Mouse (Mus musculus): ENCODE results near the gene Fcgr1.
"Not testable (repeated sequence)": the region's sequence is repeated elsewhere in the genome, so short reads cannot be mapped to it uniquely, and the experiment has no call there.

The Fcgr1 gene

DNA sequence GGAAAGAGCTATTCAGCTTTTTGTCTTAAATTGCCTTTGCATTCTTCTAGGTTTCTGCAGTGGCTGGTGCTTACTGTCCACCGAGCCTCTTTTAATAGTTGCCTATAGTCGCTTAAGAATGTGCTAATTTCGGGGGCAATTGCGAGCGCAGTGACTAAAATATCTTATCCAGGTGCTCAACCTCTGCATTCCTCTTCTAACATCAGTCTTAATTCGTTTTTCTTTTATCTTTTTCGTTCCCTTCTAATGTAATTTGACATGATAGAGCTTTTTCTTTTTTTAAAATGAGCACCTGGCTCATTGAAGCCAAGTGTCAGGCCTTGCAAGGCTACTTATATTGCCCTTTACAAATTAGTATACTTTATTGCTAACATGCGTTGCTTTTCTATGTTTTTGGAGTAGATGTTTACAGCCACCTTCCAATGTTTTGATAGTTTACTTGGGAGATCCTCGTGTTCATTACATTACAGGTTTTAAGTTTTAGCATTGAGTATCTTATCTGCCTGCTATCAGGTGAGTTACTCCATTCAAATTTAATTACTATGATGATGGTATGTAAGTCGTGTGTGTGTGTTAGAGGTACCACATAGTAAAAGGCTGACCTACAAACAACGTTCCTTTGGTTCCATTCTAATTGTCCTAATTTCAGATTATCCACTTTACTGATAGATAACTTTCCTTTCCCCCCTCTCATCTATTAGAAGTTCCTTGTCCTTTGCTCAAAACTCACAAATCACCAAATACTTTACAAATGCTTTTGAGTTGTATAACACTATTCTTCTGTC lies 46.2 kb downstream of the Fcgr1 start:
- no peak for DNase-seq

DNA sequence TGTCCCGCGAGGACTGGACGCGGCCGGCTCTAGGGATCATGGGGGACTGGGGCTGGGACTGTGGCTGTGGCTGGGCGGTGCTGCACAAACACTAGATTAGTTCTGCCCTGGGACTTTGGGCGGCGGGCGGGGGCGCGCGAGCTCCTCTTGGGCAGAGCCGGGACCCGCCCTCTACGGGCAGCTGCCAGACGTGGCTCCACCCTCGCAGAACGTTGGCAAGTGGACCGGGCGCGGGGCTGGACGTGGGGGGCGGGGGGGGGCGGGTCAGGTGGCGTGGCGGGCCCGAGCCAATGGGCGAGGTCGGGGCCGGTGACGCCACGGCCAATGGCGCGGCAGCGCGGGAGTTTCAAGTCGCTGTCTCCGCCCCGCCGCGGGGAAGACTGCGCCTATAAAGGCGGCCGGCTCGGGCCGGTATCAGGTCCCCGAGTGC lies 47.3 kb downstream of the Fcgr1 start, which contains the start of gene Hist2h3c1:
Gene Hist2h3c1, plus strand, starts transcription at position 259 of the 430 bp plus-strand sequence.
- DNase-seq: not testable (repeated sequence)

DNA sequence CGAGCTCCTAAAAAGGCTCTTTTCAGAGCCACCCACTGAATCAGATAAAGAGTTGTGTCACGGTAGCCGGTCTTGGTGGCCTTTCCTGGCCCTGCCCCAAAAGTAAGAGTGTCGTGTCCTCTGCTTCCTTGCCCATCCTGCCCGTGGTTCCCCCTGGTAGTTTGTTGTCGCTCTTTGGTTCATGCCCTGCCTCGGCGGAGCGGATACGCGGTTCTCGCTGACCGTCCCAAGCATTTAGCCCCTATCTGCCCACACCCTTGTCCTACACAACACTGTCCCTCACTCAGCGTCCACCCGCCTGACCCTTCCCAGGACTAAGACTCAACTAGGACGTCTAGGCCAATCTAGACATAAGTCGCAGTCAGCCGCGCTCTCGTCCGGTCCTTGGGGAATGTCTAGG lies 47.8 kb downstream of the Fcgr1 start:
- DNase-seq: not testable (repeated sequence)

DNA sequence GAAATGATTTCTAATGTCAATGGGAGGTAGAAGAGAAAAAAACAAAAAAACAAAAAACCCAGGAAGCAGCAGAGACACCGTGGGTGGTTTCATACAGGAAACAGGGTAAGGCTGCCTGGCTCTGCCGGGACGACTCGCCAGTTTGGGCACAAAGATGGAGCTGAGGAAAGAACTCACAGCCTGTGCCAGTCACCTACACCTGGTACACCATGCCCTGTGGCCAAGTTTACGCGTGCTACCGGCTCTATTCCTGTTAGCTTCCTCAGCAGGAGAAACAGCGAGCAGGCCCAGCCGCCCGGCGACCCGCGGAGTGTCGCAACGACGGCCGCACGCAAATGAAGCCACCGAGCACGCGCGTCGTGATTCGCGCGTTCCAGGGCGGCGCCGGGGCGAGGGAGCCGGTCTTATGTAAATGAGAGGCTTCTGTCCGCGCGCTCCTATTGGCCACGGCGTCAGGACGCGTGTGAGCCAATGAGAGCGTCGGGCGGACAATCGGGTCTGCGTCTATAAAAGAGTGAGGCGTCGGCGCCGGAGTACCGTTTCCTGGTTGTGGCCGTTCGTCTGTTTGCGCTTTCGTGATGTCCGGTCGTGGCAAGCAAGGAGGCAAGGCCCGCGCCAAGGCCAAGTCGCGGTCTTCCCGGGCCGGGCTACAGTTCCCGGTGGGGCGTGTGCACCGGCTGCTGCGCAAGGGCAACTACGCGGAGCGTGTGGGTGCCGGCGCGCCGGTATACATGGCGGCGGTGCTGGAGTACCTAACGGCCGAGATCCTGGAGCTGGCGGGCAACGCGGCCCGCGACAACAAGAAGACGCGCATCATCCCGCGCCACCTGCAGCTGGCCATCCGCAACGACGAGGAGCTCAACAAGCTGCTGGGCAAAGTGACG lies 48.5 kb downstream of the Fcgr1 start, which contains the start of gene Hist2h2aa1:
Gene Hist2h2aa1, plus strand, starts transcription at position 495 of the 884 bp plus-strand sequence.
- DNase-seq: peak; percentile 87

DNA sequence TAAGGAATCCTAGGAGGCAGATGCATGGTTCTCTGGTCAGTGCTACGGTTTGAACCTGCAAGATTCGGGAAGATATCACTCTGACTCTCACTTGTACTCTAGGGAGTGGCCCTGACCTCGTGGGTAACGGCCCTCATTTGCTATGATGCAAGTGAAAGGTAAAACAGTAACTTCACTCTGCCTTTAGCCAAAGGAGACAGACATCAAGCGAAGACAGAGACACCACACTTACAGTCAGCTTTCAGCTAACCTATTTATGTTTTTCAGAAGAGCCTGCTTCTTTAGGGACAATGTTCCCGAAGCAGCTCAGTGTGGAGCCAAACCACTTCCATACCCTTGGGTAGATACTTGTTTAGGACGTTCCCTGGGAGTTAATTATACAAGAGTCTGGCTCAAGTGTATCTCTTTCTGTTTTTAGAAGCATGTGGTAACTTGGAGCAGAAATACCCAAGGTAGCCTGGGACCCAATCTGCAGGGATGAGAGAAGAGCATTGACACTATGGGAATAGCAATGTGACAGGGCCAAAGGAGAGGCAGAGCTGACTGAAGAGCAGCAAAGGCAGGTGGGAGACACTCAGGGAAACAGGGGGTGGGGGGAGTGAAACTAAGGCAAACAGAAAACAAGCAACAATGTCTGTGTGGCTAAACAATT lies 49.7 kb downstream of the Fcgr1 start:
- DNase-seq: no peak

DNA sequence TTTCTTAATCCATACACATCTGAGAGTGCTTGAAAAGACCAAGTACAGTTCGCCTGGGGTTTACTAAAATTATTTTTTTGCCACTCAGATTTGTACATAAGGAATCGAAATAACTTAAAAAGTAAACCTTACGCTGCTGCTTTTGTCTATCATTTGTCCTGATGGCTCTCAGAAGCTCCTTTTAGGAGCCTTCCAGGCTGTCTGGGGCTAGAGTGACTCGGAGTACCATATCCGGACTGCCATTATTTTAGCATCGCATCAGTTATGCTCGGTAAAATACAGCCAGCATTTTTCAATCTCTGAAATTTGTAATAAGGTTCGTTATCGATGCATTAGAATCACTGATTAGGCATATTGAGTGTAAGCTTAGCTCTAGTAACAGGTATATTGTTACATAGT lies 53.0 kb downstream of the Fcgr1 start:
- DNase-seq: no peak

DNA sequence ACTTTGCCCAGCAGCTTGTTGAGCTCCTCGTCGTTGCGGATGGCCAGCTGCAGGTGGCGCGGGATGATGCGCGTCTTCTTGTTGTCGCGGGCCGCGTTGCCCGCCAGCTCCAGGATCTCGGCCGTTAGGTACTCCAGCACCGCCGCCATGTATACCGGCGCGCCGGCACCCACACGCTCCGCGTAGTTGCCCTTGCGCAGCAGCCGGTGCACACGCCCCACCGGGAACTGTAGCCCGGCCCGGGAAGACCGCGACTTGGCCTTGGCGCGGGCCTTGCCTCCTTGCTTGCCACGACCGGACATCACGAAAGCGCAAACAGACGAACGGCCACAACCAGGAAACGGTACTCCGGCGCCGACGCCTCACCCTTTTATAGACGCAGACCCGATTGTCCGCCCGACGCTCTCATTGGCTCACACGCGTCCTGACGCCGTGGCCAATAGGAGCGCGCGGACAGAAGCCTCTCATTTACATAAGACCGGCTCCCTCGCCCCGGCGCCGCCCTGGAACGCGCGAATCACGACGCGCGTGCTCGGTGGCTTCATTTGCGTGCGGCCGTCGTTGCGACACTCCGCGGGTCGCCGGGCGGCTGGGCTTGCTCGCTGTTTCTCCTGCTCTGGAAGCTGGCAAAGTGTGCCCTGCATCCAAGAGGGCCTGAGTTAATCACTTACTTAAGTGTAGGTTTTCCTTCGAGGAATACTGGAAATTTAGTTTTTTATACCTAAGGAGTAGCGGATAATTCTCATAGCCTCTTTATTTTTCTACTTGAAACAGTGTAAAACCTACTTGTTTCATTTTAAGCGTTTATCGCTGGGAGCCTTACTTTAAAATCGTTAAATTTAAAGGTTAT lies 53.6 kb downstream of the Fcgr1 start, which contains the start of gene Hist2h2aa2:
Gene Hist2h2aa2, minus strand, starts transcription at position 328 of the 850 bp plus-strand sequence.
- peak; percentile 97 for DNase-seq

DNA sequence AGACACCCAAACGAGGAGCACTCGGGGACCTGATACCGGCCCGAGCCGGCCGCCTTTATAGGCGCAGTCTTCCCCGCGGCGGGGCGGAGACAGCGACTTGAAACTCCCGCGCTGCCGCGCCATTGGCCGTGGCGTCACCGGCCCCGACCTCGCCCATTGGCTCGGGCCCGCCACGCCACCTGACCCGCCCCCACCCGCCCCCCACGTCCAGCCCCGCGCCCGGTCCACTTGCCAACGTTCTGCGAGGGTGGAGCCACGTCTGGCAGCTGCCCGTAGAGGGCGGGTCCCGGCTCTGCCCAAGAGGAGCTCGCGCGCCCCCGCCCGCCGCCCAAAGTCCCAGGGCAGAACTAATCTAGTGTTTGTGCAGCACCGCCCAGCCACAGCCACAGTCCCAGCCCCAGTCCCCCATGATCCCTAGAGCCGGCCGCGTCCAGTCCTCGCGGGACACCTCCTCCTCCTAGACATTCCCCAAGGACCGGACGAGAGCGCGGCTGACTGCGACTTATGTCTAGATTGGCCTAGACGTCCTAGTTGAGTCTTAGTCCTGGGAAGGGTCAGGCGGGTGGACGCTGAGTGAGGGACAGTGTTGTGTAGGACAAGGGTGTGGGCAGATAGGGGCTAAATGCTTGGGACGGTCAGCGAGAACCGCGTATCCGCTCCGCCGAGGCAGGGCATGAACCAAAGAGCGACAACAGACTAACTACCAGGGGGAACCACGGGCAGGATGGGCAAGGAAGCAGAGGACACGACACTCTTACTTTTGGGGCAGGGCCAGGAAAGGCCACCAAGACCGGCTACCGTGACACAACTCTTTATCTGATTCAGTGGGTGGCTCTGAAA lies 54.6 kb downstream of the Fcgr1 start, which contains the start of gene Hist2h3c2:
Gene Hist2h3c2, minus strand, starts transcription at position 174 of the 840 bp plus-strand sequence.
- DNase-seq: peak; percentile 38

DNA sequence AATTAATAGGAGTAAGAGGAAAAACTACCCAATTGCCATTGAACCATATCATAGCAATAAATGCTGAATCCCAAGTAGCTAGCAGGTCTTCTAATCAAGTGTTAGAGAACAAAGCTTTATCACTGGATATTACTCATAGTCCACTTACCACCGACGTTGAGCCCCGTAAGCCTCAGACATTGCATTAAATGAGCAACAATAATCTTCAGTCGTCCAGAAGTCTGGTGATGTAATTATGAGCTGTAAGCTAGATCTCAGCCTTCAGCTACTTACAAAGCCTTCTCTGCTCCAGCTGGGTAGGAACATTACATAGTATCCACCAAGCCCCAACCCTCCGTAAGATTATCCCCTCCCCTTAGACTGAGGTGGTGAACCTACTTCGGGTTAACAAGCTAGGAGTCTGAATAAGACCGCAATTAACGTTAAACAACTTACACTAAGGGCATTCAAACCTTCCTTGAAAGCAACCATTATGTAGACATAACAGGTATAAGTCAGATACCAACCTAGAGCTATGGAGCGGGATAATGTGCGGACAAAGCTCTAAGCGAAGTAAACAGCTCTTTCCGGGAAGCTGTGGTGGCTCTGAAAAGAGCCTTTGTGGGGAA lies 55.8 kb downstream of the Fcgr1 start:
- no peak for DNase-seq

DNA sequence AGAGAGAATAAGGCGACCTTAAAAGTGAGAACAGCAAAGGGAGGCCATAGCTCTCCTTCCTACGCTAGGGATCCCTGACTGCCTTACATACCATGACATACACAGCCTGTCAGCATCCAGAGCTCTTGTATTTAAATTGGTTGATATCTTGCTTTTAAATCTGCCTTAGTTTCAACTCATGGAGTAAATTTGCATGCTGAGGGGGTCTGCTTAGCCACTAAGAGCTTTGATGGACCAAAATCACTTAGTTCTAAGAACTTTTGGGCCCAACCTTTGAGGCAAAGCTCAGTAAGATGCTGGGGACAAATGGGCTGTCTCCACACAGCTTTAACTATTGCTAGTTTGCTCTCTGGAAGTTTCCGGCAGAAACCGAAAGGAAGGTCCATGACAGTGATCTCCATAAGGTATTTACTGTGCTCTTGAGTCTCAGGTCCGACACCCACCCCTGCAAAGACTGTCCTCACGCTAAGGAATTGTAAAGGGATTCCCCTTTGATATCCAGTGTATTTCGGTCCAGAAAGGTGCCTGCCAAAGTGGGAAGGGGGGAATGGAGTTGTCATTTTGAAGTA lies 56.4 kb downstream of the Fcgr1 start:
- no peak for DNase-seq

DNA sequence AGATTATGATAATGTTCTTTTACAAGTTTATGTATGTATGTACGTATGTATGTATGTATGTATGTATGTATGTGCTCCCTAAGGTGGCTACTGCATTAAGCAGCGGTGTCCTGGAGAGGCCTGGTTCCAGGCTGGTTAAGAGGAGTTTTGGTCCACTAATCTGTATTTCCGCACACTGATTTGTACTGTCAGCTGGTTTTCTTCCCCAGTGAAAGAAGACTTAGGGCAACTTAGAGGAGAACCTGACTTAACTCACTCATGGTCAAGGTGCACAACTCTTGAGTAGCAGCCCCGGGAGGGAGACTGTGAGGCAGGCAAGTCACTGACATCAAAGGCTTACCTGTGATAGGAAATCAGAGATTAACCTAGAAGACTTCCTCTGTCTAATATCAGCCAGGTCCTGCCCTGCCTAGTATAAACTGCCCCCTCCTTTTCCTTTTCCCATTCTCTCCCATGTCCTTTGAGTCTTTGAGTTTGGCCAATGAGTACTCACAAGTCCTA lies 56.9 kb downstream of the Fcgr1 start:
- DNase-seq: no peak

DNA sequence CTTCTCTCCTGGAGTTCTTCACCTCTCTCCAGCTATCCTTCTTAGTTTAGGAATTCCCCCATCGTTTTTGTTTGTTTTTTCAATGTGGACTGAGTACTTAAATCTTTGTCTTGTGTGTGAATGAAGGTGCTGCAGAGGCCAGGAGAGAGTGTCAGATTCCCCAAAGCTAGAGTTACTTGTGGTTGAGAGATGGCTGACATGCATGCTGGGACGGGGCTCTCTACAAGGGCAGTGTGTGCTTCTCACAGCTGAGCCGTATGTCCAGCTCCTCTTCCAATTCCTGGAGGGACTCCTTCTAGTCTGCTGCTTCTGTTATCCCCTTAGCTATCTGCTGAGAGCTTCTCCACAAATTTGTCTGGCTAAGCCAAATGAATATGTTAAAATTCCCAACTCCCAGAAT lies 57.9 kb downstream of the Fcgr1 start:
- DNase-seq: no peak

DNA sequence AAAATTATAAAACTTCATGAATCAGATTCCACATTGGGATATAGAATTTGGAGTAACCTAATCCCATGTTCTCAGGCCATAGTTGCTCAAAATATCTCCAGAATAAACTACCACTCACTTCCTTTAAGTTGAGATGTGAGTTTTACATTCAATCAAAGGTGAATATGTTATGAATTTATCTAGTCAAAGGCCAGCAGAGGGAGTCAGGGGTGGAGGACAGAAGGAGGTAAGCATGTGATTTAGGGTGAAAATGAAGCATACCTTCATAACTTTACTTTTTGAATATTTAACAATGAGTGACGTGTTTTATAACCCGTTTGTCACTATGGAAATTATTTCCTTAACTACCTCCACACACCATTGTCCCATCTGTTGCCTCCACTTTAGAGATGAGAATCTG lies 58.9 kb downstream of the Fcgr1 start:
- DNase-seq: no peak

Measured in lung, postnatal 10 days (tissue).